Mouse (Mus musculus) neural tube, embryonic 12.5 days (tissue): Measurements from ENCODE around the gene Aoc1. TPM values are rescaled to one million over a fixed set of nuclear protein-coding genes. Genes with fewer than 3 reads are reported as not detected.
A peak's percentile ranks its signal among the peaks of the same experiment; 100 is the strongest.

ENCODE experiments used
- ATAC-seq: fragments of 200-750 bp; cut with Nextera tagmentation; 2 replicates; pipeline ENCODE4 v1.8.0; 2017; ENCODE audit warnings: low read depth, mild to moderate bottlenecking, moderate TSS enrichment, moderate library complexity; ENCODE audit not compliant: low FRiP score
- H3K27ac ChIP-seq: fragments of 300-500 bp; sonication (generic); 2 replicates; pipeline ENCODE4 v1.5.1; 2016
- H3K27me3 ChIP-seq: fragments of 300-500 bp; sonication (generic); replicated peaks from 2 replicates; pipeline ENCODE4 v1.6.1; 2016; ENCODE audit warnings: mild to moderate bottlenecking
- H3K36me3 ChIP-seq: fragments of 300-500 bp; sonication (generic); 2 replicates; pipeline ENCODE4 v1.6.1; 2016; ENCODE audit warnings: mild to moderate bottlenecking
- H3K4me1 ChIP-seq: fragments of 300-500 bp; sonication (generic); 2 replicates; pipeline ENCODE4 v1.6.1; 2016
- H3K4me2 ChIP-seq: fragments of 300-500 bp; sonication (generic); replicated peaks from 2 replicates; pipeline ENCODE4 v1.6.1; 2016; ENCODE audit warnings: mild to moderate bottlenecking
- H3K4me3 ChIP-seq: fragments of 300-500 bp; sonication (generic); 2 replicates; pipeline ENCODE4 v1.5.1; 2016
- H3K9ac ChIP-seq: fragments of 300-500 bp; sonication (generic); 2 replicates; pipeline ENCODE4 v1.6.1; 2016; ENCODE audit warnings: mild to moderate bottlenecking
- H3K9me3 ChIP-seq: fragments of 300-500 bp; sonication (generic); 2 replicates; pipeline ENCODE4 v1.6.1; 2016; ENCODE audit warnings: mild to moderate bottlenecking
- WGBS: fragments of 180-500 bp; shearing (Covaris S2); methylation state at CpG from one replicate; pipeline ENCODE4 v1.1.7; 2016; 5-methylcytosine and 5-hydroxymethylcytosine counted together
- polyA plus RNA-seq: library from polyadenylated mRNA; unstranded; fragments of >200 nt; fragmentation: Nextera tagmentation; extraction: Ambion mirVana; gene quantifications from 2 replicates; pipeline ENCODE4 v1.2.1, GENCODE M21; 2016

The Aoc1 gene
- polyA plus RNA-seq, 1 experiment from 2014 or later, result 0.19 TPM

DNA sequence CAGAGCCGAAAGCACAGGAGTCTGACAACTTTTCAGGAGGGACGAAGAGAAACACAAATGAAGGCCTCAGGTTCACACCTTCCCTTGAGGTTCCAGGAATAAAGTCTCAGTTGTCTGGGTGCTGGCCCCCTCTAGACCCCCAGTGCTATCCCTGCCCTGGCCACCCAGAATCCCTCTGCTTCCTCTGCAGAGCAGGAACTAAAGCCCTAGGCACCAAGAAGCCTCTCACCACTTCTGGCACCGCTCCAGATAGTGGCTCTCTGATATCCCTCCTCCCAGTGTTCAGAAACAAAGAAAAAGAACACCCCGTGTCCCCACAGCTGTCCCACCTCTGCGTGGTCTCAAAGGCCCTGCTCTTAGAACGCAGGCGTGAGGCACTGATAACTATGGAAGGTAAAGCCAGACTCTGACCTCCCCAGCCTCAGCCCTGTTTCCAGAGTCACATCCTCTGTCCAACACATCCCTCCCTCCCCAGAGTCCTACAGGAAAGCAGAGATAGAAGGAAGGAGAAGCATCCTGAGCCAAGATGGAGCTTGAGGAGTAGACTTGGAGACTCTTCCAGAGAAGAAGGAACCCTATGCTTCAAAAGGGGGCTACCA lies 32.2 kb upstream of the Aoc1 start, which contains the start of gene Tmem176a:
TSS of gene Tmem176a (plus strand) at position 549 of the 599 bp plus-strand sequence.
- Histone ChIP-seq H3K27me3 (no peaks in the 10 kb centered on the region), H3K4me2 (peak within 1 kb of the TSS; percentile 55), H3K36me3 (no peaks in the 10 kb centered on the region), H3K4me1 (peaks cover 24% of the 10 kb centered on the region), H3K9me3 (no peaks in the 10 kb centered on the region), H3K9ac (peak within 1 kb of the TSS; percentile 34), H3K27ac (no peak within 1 kb of the TSS), H3K4me3 (peak within 1 kb of the TSS; percentile 31)
- 39% methylated on average over 7 of the region's 7 CpGs for WGBS
- peak; percentile 45; the same call in 1 of the 2 replicates for ATAC-seq

GRCm38 (mm10) chr6:48840973-48841625 lies 31.6 kb upstream of the Aoc1 start, which contains the start of gene Tmem176b:
Tmem176b (minus strand) TSS chr6:48841496.
- no peaks in the 10 kb centered on the region for H3K36me3 ChIP-seq
- 25% methylated on average over 6 of the region's 6 CpGs for WGBS
- no peaks in the 10 kb centered on the region for H3K27me3 ChIP-seq
- H3K9ac ChIP-seq, result peak within 1 kb of the TSS; percentile 34
- H3K27ac ChIP-seq, result no peak within 1 kb of the TSS
- H3K9me3 ChIP-seq, result no peaks in the 10 kb centered on the region
- peaks cover 24% of the 10 kb centered on the region for H3K4me1 ChIP-seq
- peak; percentile 81 for ATAC-seq
- peak within 1 kb of the TSS; percentile 55 for H3K4me2 ChIP-seq
- H3K4me3 ChIP-seq, result peak within 1 kb of the TSS; percentile 31

- Histone ChIP-seq H3K4me2 (peak overlapping the region; percentile 55), H3K27ac (no peak overlapping the region)
Observed at GRCm38 (mm10) chr6:48842111-48842842, 30.4 kb upstream of the Aoc1 start.

GRCm38 (mm10) chr6:48845086-48845485 lies 27.6 kb upstream of the Aoc1 start:
- H3K9me3 ChIP-seq, result no peaks in the 10 kb centered on the region
- no peak overlapping the region for H3K4me3 ChIP-seq
- no peaks in the 10 kb centered on the region for H3K27me3 ChIP-seq
- WGBS, result 67% methylated on average over 4 of the region's 4 CpGs
- no peak for ATAC-seq
- no peak overlapping the region for H3K4me2 ChIP-seq
- no peak overlapping the region for H3K9ac ChIP-seq
- H3K27ac ChIP-seq, result no peak overlapping the region
- H3K36me3 ChIP-seq, result no peaks in the 10 kb centered on the region
- peaks cover 21% of the 10 kb centered on the region for H3K4me1 ChIP-seq

More at GRCm38 (mm10) chr6:48842111-48842842, 30.4 kb upstream of the Aoc1 start:
- Histone ChIP-seq H3K9me3 (no peaks in the 10 kb centered on the region), H3K4me3 (no peak overlapping the region), H3K4me1 (peaks cover 24% of the 10 kb centered on the region), H3K27me3 (no peaks in the 10 kb centered on the region), H3K36me3 (no peaks in the 10 kb centered on the region), H3K9ac (no peak overlapping the region)
- no peak for ATAC-seq
- 79% methylated on average over 11 of the region's 11 CpGs for WGBS

DNA sequence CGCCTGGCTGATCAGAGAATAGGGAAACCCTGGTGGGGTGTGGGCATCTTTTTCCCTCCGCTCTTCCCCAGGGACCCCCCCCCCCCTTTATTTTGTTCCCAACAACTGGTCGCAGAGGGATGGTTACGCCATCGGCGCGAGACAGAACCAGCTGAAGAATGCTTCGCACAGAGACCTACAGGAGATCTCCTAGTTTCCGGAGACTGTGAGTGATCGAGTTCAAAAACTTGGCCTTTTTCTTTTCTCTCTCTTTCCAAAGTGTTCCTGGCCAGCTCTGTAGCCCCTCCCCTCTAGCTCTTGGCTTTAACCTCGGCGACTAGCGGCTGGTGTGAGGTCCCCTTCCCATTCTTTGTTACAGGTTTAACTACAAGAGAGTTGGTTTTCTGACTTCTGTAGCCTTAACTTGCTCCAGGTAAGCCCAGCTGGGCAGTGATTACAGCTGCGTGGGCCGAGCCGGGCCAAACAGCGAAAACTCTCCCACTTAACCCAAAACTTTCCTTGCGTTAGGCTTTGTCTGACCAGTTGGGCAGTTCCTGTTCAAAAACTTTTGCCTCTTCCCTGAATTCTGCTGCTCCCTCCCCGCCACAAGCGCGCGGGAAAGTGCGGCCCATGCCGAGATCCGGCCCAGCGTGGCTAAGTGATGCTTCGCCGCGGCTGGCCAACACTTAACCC lies 20.7 kb upstream of the Aoc1 start:
- H3K9me3 ChIP-seq, result no peaks in the 10 kb centered on the region

GRCm38 (mm10) chr6:48854155-48854554 lies 18.5 kb upstream of the Aoc1 start:
- Histone ChIP-seq H3K4me3 (no peak overlapping the region), H3K4me1 (0 out of 2 replicates have a peak, but pooled peaks cover 7% of the 10 kb centered on the region), H3K9me3 (no peaks in the 10 kb centered on the region), H3K4me2 (no peak overlapping the region), H3K9ac (no peak overlapping the region), H3K27me3 (no peaks in the 10 kb centered on the region), H3K36me3 (no peaks in the 10 kb centered on the region), H3K27ac (no peak overlapping the region)
- ATAC-seq, result no peak
- WGBS, result 96% methylated on average over 2 of the region's 2 CpGs

More for the DNA sequence above, 20.7 kb upstream of the Aoc1 start:
- no peak overlapping the region for H3K27ac ChIP-seq
- H3K27me3 ChIP-seq, result no peaks in the 10 kb centered on the region
- no peaks in the 10 kb centered on the region for H3K36me3 ChIP-seq
- H3K9ac ChIP-seq, result peak overlapping the region; percentile 35; the same call in 1 of the 2 replicates
- 2% methylated on average over 29 of the region's 29 CpGs for WGBS
- H3K4me3 ChIP-seq, result peak overlapping the region; percentile 28; the same call in 1 of the 2 replicates
- 0 out of 2 replicates have a peak, but pooled peaks cover 7% of the 10 kb centered on the region for H3K4me1 ChIP-seq
- H3K4me2 ChIP-seq, result peak overlapping the region; percentile 64
- ATAC-seq, result no peak

GRCm38 (mm10) chr6:48857613-48858302 lies 14.9 kb upstream of the Aoc1 start:
- Histone ChIP-seq H3K27ac (no peak overlapping the region), H3K27me3 (no peaks in the 10 kb centered on the region), H3K4me3 (no peak overlapping the region), H3K36me3 (no peaks in the 10 kb centered on the region), H3K9me3 (no peaks in the 10 kb centered on the region), H3K4me1 (no peaks in the 10 kb centered on the region), H3K9ac (no peak overlapping the region), H3K4me2 (no peak overlapping the region)
- 52% methylated on average over 8 of the region's 8 CpGs for WGBS
- ATAC-seq, result no peak

DNA sequence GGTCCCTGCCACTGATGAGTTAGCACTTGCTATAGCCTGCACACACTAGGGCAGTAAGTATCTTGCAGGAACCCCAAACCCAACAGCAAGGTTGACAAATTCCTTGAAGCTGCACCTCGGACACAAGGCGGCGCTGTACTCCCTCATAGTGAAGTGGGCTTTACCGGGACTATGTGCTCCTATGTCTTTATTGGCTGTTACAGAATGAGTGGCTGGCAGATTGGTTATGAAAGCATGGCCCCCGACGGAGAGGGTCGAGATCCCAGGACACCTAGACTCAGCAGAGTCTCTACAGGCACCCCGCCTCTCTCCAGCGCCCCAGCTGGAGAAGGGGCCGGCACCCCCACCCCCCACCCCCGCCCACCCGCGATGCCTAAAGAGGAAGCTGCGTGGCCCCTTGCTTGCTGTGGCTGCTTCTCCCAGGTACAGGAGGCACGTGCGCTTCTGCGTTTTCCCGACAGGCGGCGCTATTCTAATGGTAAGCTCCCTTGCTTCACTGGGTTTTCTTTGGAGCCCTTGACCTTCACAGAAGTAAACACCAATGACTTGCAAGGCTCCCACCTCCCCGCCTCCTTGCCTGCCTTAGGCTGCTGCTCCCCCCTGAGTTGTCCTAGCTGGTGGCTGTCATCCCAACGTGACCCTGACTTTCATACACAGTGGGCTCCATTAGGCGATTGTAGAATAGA lies 12.4 kb upstream of the Aoc1 start:
- 0 out of 2 replicates have a peak, but pooled peaks have one; percentile 44 for ATAC-seq
- Histone ChIP-seq H3K27me3 (no peaks in the 10 kb centered on the region; the same call in 1 of the 2 replicates), H3K4me3 (no peak overlapping the region), H3K4me1 (no peaks in the 10 kb centered on the region), H3K9ac (no peak overlapping the region), H3K27ac (no peak overlapping the region), H3K9me3 (no peaks in the 10 kb centered on the region), H3K36me3 (no peaks in the 10 kb centered on the region), H3K4me2 (peak overlapping the region; percentile 49)
- WGBS, result 13% methylated on average over 23 of the region's 23 CpGs

DNA sequence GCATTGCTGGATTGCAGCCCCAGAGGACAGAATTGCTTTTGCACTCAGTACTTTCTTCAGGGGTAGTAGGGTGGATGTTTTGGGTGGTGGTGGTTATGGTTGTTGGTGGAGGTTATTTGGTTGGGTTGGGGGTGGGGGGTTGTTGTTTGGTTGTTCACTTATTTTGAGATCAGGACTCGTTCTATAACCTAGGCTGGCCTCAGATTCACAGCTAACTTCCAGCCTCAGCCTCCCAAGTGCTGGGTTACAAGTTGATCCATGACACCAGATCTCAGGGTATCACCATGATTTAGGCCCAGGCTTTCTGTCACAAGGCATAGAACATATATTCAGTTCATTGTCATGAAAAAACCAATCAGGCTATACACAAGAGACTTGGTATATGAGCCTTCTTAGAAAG lies 11.8 kb upstream of the Aoc1 start:
- H3K36me3 ChIP-seq, result no peaks in the 10 kb centered on the region
- H3K27me3 ChIP-seq, result no peaks in the 10 kb centered on the region; the same call in 1 of the 2 replicates
- H3K4me1 ChIP-seq, result no peaks in the 10 kb centered on the region
- no peak overlapping the region for H3K27ac ChIP-seq
- H3K4me2 ChIP-seq, result no peak overlapping the region
- no peak for ATAC-seq
- H3K4me3 ChIP-seq, result no peak overlapping the region
- H3K9me3 ChIP-seq, result no peaks in the 10 kb centered on the region
- H3K9ac ChIP-seq, result no peak overlapping the region
- WGBS, result 67% methylated on average over 1 of the region's 1 CpGs

DNA sequence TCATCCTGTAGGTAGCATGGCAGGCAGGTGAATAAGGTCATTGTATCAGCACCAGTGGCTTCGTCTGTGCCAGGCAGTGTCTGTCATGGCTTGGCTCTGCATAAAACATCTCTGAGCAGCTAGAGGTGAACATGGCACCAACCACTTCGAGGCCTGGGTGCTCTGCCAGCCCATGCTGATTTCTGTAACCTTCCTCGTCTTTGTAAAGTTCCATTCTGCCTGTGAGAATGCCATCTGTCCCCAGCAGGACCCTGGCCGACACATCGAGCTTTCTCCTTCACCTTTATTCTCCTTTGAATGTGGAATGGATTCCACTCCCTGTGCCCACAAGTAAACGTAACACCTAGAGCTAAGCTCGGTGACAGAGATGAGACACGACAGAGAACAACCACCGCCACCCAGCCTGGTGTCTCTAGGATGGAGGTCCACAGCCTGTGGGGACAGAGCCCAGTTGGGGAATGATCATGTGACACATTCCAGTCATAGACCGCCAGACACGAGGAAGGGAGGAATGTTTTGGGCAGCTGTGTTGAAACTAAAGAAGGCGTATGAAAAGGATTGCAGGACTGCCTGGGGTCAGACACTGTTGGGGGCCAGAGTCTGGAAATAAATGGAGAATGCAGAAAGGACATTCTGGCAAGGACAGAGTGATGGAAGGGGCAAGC lies 10.9 kb upstream of the Aoc1 start:
- 73% methylated on average over 12 of the region's 12 CpGs for WGBS
- no peak for ATAC-seq
- H3K4me1 ChIP-seq, result no peaks in the 10 kb centered on the region
- no peak overlapping the region for H3K27ac ChIP-seq
- no peak overlapping the region for H3K9ac ChIP-seq
- H3K4me3 ChIP-seq, result no peak overlapping the region
- H3K9me3 ChIP-seq, result no peaks in the 10 kb centered on the region
- no peak overlapping the region for H3K4me2 ChIP-seq
- H3K36me3 ChIP-seq, result no peaks in the 10 kb centered on the region
- H3K27me3 ChIP-seq, result no peaks in the 10 kb centered on the region; the same call in 1 of the 2 replicates
